Mouse (Mus musculus) gastrocnemius, postnatal 4 days (tissue): ENCODE data around the gene Ptpn4. TPM values are rescaled to one million over a fixed set of nuclear protein-coding genes. Genes with fewer than 3 reads are reported as not detected.
A peak's percentile ranks its signal among the peaks of the same experiment; 100 is the strongest.

Experiments
- DNase-seq, 2 experiments: peaks; one replicate each; pipeline ENCODE4 v3.0.0; 2021 to 2022; ENCODE audit warnings: low spot score in 2 of 2, mixed read lengths in 2 of 2
- total RNA-seq, 2 experiments: library from RNA; stranded (reverse); gene quantifications; 2 replicates each; pipeline ENCODE4 v1.2.3; 2021

Ptpn4 gene
- total RNA-seq, 2 experiments from 2014 or later: 16.3 to 28.9 TPM

DNA sequence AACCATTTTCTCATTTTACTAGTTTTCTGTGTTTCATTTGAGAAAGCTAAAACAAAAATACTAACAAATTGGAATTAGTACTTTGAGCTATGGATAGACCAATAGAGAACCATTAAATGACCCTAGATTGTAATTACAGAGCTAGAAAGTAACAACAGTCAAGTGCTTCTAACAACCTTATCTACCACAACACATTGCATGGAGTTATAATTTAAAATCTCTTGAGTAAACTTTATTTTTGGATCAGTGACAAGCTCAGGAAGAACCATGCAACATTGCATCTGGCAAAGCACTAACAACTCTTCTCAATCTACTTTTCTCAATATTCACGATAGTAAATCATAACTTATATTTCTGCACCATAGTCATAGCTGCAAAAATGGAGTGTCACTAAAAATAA, 29.7 kb downstream of the Ptpn4 start:
- DNase-seq: no peak

DNA sequence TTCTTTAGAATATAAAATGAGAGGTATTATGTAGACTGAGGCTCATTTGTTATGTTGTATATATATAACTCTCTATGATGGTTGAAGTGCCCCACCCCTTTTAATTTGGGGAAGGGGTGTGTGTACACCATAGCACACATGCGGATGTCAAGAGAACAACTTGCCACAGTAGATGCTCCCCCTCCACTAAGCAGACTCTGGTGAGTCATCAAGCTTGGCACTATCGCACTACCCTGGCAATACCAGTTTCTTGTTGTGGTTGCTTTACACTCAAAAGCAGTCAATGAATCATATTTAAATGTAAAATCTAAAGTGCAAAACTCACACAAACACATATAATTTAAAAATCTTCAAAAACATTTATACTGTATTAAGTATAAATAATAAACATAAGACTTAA, 31.4 kb downstream of the Ptpn4 start:
- DNase-seq: no peak

DNA sequence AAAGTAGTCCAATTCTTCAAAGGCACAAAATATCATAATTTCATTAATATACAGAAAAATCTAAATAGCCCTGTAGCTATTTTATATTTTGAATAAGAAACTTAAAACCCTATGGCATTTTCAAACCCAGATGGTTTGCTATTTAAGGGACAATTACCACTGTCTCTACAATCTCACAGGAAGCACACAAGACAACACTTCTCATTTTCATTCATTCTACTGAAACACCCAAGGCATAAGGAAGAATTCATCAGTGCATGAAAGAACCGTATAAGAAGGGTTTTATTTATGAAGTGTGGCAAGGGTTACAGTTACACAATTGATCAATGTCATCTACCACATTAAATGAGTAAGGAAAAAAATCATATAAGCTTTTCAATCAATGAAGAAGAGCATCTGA, 32.8 kb downstream of the Ptpn4 start:
- DNase-seq: no peak

DNA sequence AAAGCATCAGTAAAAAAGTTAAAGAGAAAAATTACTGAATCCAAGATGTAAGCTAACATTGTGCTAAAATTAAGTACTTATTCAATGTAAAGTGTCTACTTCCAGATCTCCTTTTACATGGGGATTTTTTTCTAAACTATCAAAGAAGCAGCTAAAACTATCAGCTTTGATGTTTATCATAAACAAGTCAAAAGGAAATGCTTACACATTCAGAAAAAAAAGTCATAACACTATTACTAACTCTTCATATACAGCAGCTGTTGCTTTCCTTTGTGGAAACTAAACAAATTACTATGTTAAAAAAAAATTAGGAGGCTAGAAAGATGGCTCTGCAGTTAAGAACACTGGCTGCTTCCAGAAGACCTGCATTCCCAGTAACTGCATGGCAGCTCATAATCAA, 42.2 kb downstream of the Ptpn4 start:
- no peak for DNase-seq

DNA sequence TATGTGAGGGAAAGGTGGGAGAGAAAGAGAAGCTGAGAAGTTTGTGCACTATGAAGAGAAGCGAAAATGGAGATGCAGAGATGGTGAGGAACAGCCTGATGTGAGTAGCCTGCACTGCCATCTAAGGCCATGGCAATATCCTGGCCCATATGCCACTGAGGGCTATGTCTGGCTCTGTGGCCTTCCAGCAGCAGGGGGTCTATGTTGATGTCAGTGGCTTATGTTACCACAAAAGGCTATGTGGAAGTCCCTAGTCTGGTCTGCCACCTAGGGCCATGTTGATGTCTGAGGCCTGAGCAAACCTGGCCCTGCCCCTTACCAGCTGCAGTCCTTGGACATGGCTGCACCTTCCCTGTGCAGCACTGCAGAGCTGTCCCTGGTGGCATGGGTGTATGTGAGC, 43.1 kb downstream of the Ptpn4 start:
- no peak for DNase-seq

DNA sequence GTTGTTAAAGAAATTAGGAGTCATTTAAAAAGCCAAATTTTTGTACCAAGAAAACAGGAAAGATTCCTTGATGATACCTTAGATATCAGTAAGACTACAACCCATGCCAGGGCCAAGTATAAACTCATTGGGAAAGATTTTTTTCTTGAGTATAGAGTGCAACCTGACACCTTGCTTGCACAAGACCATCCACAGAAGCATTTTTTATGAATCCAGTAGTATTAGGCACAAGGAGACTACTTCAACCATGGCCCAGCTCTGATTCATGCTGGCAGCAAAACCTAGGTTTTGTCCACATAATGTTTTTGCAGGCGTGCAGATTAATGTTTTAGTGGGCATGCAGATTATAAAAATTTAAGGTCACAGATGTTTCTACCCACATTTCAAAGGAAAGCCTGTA, 46.8 kb downstream of the Ptpn4 start:
- no peak for DNase-seq

DNA sequence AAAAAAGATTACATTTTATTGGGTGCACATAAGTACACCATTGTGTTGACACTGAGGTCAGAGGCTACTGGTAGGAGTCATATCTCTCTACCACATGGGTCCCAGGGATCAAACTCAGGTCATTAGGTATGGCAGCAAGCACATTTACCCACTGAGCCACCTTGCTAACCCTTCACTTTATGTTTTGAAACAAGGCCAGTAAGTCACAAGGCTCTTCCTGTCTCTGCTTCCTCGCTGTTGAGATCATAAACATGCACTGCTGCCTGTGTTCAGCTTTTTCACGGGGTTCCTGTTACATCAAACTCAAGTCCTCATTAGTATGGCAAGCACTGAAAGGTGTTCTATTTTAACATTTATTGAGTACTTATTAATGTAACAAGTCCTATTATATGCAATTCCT, 61.5 kb downstream of the Ptpn4 start:
- no peak for DNase-seq

DNA sequence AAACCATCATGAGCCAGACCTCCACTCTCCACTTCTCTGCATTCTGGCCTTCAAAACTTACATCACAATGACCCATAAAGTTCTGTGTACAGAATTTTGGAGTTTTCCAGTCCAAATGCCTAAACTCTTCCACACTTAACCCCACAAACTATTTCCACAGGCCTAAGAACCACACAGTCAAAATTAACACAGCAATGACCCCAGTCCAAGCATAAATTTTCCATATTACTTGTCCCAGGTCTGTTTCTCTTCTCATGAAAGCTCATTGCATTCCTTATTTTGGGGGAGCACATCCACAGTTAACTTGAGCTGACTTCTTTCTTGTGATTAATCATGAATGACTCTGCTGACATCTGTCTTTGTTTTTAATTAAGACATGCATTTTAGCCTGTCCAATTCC, 101.7 kb downstream of the Ptpn4 start:
- no peak for DNase-seq

DNA sequence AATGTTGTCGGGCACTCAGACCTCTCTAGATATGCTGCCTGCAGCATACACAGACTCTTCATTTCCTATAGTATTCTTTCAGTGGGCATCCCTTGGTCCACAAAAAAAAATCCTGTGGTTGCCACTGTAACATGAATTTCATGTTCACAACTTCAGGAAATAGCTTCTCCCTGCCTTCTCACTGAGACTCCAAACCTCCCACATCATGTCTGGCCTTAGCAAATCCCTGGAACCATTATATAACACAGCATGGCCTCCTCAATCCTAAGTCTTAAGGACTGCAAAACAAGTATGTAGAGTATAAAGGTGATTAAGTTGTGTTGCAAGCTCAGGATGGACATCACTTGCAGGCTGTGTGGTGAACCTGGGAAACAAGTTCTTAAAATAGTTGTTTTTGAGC, 102.6 kb downstream of the Ptpn4 start:
- DNase-seq: no peak

DNA sequence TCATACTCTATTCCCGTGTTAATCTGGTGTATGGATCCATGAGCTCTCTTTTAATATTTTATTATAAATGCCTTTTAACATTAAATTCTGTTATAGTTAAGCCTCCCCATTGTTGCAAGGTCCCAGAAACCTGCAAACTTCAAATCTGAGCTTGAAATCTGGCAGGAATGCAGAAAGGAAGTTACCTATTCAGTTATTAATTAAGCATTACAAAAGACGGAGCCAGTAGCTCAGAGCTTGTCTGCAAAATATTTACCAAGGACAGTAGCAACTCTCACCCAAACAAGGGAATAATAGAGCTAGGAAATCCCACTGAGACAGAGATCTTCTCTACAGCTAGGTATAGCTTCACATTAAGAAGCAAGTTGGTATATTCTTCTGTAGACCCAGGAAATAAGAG, 106.2 kb downstream of the Ptpn4 start:
- no peak for DNase-seq

DNA sequence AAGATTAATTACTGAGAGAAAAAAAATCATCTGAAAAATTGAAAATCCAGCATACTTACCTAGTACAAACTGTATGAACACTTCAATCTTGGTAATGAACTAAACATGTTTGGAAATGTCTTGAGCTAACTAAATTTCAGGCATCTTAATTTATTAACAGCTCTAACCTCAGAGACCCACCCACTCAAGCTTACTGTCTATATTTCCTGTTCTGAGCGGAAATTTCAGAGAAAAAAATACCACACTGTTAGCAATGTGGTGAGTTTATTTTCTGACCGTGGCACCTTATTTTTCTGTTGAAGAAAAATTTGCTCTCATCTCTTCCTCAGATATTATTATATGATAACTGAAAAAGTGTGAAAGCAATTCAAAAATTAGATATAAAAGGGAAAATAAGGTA, 124.4 kb downstream of the Ptpn4 start:
- DNase-seq: no peak

DNA sequence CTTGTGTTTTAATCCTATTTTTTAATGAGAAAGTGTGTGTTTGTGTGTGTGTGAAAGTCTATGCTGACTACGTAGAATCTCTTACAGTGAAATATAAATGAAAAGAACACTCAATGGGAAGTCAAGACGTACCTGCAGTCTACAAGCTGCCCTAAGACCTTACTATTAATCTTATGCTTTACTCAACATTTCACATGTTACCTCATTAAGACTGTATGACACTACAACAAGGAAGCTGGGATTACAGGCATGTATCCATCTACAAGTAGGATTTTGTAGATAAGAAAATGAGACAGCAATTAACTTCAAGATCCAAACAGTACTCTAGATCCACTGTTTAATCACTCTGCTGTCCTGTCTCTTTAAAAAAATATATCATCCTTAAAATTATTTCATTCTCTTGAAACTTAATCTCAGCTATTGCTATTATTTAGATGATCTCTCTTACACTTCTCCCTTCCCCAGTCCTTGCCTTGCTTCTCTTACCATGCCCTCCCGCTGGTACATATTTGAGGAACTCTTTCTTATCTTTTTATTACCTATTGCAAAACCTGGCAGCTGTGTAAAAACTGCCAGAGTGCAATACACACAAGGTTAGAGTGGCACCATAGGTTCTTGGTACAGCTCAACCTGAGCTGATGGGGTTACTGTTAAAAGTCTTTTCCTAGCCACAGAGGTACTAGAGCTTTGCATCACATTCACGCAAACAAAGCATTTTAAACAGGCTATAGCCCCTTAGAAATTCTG, 130.8 kb downstream of the Ptpn4 start:
- no peak for DNase-seq

DNA sequence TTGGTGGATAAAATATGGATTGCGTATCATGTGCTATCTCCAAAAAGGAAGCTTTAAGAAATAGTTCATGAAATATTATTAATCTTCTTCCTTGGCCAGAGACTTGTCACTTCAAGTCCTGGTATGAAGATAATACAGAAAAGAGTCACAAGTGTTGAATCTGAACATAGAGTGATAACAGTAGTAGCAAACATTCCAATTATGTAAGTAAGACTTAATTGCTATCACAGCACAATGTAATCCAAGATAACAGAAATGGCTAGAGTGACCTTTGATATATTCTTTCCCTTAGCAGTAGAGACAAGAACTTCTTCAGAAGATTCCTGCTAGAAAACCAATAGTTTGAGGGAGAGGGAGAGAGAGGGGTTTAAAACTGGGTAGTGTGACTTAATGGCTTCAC, 140.6 kb downstream of the Ptpn4 start:
- no peak for DNase-seq

DNA sequence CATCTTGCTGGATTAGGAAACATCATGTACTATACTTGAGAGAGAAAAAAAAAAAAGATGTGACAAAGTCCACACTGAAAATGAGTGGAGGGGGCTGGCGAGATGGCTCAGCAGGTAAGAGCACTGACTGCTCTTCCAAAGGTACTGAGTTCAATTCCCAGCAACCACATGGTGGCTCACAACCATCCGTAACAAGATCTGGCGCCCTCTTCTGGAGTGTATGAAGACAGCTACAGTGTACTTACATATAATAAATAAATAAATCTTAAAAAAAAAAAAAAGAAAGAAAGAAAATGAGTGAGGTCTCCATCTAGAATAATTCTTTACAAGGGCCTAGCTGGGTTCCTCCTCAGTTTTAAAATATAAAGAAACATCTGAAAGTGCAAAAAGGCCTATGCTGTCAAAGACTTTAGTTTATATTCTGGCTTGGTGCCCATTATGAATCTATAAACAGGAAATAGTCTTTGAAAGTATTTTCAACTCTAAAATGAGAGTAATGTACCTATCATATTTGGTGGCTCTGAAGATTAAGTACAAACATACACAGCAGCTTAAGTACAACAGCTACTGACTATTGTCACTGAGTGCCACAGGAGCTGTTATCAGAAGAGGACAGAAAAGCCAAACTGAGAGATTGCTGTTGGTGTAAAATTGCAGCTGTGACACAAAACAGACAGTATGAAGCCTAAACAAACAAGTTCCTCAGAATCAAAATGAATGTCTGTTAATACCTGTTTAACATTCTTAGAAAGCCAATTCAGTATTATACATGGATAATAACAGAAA, 151.4 kb downstream of the Ptpn4 start:
- DNase-seq: no peak

DNA sequence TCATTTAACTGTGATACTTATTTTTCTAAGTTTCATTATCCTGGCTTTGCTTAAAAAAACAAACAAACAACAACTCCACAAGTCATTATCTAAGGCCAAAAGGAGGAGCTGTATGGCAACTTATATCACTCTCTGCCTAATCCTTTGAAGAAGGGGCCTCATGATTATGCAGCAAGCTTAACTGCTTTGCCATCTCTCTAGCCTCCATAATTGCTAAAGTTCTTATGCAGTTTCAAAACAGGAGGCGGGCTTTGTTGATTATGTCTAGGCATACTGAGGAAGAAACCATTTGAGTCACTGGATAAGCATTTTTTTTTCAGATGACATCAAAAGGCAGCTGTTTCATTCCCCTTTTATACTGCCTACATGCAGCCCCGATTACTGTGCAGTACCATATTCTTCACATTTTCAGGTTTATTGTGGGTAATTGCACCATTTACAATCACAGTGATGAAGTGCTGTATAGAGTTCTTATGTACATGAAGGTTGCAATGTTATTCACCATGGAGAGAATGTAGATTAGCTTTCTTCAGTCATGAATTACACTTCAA, 155.7 kb downstream of the Ptpn4 start:
- DNase-seq: no peak

DNA sequence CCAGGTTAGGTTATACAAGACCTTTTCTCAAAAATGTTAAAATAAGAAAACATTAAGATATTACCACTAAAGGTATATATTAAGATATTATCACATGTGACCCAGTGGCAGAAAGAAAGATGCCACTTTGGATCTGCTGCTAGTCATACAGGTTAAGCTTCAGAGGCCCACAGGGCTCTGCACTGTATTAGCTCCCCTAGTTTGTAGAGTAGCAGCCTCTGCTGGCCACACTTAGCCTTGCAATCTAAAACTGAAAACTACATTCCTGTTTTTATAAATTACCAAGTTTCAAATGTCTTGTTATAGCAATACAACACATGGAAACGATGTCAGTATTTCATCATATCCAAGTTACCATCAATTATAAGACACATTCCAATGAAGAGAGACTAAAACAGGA, 162.4 kb downstream of the Ptpn4 start:
- DNase-seq: no peak

DNA sequence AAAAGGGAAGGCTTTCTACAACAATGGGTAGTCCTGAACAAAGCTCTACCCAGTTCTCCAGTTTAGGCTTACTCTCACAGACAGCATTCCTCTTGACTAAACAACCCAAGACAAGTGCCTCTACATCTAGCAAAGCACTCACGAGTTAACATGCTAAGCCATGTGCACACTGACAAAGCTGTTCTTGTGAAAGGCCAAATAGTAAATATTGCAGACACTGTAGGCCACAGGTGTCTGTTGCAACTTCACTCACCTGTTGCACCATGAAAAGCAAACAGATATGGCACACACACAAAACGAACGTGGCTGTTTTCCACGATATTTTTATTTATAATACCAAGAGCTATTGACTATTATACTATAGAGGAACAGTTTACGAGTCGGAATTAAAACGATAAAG, 170.5 kb downstream of the Ptpn4 start:
- no peak for DNase-seq

DNA sequence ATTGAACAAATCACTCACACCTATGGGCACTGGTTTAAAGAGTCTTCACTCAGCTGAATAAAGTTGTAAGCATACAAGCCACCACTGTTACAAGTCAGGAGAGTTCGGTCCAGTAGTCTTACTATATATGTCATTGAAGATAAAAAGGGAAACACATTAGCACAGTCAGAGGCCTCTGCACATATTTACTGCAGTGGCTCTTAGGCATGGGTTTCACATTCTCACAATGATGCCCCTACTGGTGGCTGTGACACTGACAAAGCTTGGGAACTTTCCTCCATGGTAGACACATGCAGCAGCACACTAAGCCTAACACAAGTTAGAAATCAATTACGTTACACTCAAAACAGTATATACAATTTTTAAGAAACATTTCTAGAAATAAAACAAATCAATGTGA, 183.1 kb downstream of the Ptpn4 start:
- DNase-seq: no peak

DNA sequence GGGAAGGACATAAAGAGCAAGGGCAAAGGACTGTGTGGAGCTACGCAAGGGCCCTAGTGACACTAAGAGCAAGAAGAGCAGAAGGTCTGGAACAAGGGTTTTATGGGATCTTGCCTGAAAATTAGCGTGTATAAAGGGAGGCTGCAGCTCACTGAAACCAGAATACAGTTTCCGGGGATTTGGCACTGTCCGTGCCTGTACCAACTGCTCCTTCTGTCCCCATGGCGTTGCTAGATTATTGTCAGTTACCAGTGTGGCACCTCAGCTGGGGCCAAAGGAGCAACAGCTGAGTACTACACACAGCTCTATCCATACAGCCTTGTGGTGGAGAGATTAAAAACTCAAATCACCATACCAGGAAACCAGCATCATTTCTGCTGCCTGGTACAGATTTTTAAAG, 187.0 kb downstream of the Ptpn4 start:
- DNase-seq: no peak

DNA sequence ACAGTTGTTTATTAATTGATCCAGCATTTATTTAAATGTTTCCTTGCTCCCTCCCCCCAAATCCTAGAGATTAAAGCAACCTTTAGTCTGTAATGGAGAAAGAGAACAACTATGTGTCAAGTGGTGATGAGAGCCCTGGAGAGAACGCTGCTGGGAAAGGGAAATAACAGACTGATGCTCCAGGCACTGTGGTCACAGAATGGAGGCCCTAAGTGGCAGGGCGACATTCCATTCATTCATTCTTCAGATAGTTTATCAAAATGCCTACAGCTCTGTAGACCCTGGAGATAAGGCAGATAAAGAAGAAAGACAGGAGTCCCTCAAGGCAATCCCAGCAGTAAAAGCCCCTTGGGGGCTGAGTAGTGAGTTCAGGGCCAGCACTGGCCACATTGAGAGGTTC, 187.8 kb downstream of the Ptpn4 start:
- no peak for DNase-seq

DNA sequence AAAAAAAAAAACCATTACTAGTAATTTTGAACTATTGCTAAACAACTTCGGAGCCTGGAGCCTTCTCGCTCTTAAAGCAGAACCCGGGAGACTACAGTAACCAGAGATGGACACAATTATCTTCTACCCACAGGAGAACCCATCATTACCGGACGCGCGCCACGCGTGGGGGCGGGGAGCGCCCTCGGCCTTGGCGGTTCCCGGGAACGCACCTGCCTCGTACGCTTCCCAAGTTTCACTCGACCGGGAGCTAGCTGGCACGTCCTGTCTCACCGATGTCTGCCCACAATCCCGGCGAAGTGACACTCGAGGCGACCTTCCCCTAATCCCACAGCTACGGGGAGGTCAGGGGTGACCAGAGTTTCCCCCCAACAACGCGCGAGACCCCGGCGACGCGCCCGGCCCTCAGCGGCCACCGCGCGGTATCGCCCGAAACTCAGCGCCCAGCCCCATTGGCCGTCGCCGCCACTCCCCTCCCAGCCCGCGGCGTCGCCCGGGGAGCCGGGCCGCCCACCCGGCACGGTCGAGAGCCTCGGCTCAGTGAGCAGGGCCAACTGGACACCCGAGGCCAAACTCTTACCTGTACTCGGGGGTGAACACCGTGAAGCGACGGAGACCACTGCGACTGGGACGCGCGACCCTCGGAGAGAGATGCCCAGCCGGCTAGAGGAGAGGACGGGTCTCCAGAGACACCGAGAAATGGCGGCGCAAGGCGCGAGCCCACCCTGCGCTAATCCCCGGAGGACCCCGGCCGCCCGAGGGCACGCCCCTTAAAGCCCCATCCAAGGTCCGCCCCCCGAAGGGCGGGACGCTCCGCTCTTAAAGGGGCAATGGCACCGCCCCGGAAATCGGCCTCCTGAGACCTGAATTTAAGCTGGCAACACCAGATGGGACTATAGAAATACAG, 189.0 kb downstream of the Ptpn4 start, which contains the start of gene Epb41l5:
Epb41l5 (minus strand) TSS at position 796 of the 907 bp plus-strand sequence.
- DNase-seq: peak; percentile 48 to 73
